Mouse (Mus musculus): Measurements from ENCODE around the gene Aloxe3.

Gene Aloxe3

GRCm38 (mm10) chr11:69125041-69125851, 450 bp upstream of the Aloxe3 start:
- DNase-seq = peak; percentile 93

GRCm38 (mm10) chr11:69125919-69126705, 416 bp downstream of the Aloxe3 start:
- no peak for DNase-seq

- no peak for DNase-seq
Observed at GRCm38 (mm10) chr11:69126706-69127095, 1.0 kb downstream of the Aloxe3 start.

GRCm38 (mm10) chr11:69128426-69129122, 2.9 kb downstream of the Aloxe3 start:
- no peak for DNase-seq

- no peak for DNase-seq
Observed at GRCm38 (mm10) chr11:69133566-69133922, 7.8 kb downstream of the Aloxe3 start.

- peak; percentile 82 for DNase-seq
Observed at GRCm38 (mm10) chr11:69133923-69134621, 8.4 kb downstream of the Aloxe3 start.

- no peak for DNase-seq
Observed at GRCm38 (mm10) chr11:69134622-69134968, 8.9 kb downstream of the Aloxe3 start.

GRCm38 (mm10) chr11:69135361-69135760, 9.7 kb downstream of the Aloxe3 start:
- DNase-seq = no peak

- DNase-seq = no peak
Observed at GRCm38 (mm10) chr11:69147546-69147945, 21.9 kb downstream of the Aloxe3 start.

- DNase-seq = no peak
Observed at GRCm38 (mm10) chr11:69148451-69148960, 22.8 kb downstream of the Aloxe3 start.

- DNase-seq = no peak
Observed at GRCm38 (mm10) chr11:69149728-69150127, 24.0 kb downstream of the Aloxe3 start.

- DNase-seq = peak; percentile 77
Observed at GRCm38 (mm10) chr11:69150444-69150843, 24.7 kb downstream of the Aloxe3 start.

- DNase-seq = no peak
Observed at GRCm38 (mm10) chr11:69151004-69151403, 25.3 kb downstream of the Aloxe3 start.

GRCm38 (mm10) chr11:69153831-69154230, 28.1 kb downstream of the Aloxe3 start:
- DNase-seq = no peak

- no peak for DNase-seq
Observed at GRCm38 (mm10) chr11:69155351-69155750, 29.7 kb downstream of the Aloxe3 start.

GRCm38 (mm10) chr11:69156800-69157199, 31.1 kb downstream of the Aloxe3 start, which contains the start of gene Alox12b:
Gene Alox12b, plus strand, starts transcription at chr11:69156989.
- DNase-seq = peak; percentile 84

- DNase-seq = no peak
Observed at GRCm38 (mm10) chr11:69169313-69169712, 43.6 kb downstream of the Aloxe3 start.

- peak; percentile 67 for DNase-seq
Observed at GRCm38 (mm10) chr11:69171626-69172025, 45.9 kb downstream of the Aloxe3 start.

GRCm38 (mm10) chr11:69172606-69173005, 46.9 kb downstream of the Aloxe3 start:
- DNase-seq = no peak

- no peak for DNase-seq
Observed at GRCm38 (mm10) chr11:69174722-69175121, 49.0 kb downstream of the Aloxe3 start.

- no peak for DNase-seq
Observed at GRCm38 (mm10) chr11:69178525-69178924, 52.8 kb downstream of the Aloxe3 start.

GRCm38 (mm10) chr11:69179512-69179911, 53.8 kb downstream of the Aloxe3 start:
- no peak for DNase-seq

- DNase-seq = no peak
Observed at GRCm38 (mm10) chr11:69180120-69180519, 54.4 kb downstream of the Aloxe3 start.
